Mouse (Mus musculus): ENCODE measurements around the gene Mmp24.
"Not testable (repeated sequence)": the region's sequence is repeated elsewhere in the genome, so short reads cannot be mapped to it uniquely, and the experiment has no call there.

The Mmp24 gene

GRCm38 (mm10) chr2:155814829-155815228, 39.7 kb downstream of the Mmp24 start:
- DNase-seq (ENCODE audit: inconsistent ontology term): no peak

- no peak for DNase-seq (ENCODE audit: inconsistent ontology term)
Observed at GRCm38 (mm10) chr2:155816179-155816578, 41.0 kb downstream of the Mmp24 start.

- DNase-seq (ENCODE audit: inconsistent ontology term): peak; percentile 42
Observed at GRCm38 (mm10) chr2:155817301-155818245, 42.4 kb downstream of the Mmp24 start.

GRCm38 (mm10) chr2:155818596-155819391, 43.7 kb downstream of the Mmp24 start:
- DNase-seq (ENCODE audit: inconsistent ontology term): peak; percentile 97

DNA sequence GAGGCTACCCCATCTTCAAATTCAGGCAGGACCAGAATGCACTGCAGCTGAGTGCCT, 44.1 kb downstream of the Mmp24 start, which contains the start of gene BC029722:
BC029722 (minus strand) TSS at position 35 of the 57 bp plus-strand sequence.
- DNase-seq (ENCODE audit: inconsistent ontology term): no peak

- DNase-seq (ENCODE audit: inconsistent ontology term): no peak
Observed at GRCm38 (mm10) chr2:155819449-155820251, 44.5 kb downstream of the Mmp24 start.

- DNase-seq (ENCODE audit: inconsistent ontology term): no peak
Observed at GRCm38 (mm10) chr2:155820779-155821178, 45.6 kb downstream of the Mmp24 start.

DNA sequence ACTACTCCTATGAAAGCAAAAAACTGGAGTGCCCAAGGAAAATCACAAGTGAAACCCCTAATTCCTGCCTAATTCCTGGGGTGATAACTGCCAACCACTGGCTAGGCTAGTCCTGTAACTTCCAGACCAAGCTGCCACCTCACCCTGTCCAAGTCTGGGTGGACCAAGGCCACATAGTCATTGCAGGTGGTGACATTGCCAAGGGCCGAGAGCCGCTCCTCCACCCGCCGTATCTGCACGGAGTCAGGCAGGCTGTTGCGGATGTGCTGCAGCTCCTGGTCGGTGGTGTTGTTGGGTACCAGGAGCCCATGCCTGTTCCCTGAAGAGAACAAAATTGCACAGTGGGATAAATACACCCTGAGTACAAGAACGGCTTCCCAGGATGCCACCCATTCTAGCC, 48.6 kb downstream of the Mmp24 start:
- no peak for DNase-seq (ENCODE audit: inconsistent ontology term)

GRCm38 (mm10) chr2:155825904-155826629, 50.9 kb downstream of the Mmp24 start:
- DNase-seq (ENCODE audit: inconsistent ontology term): peak; percentile 56

GRCm38 (mm10) chr2:155826630-155827424, 51.7 kb downstream of the Mmp24 start, which contains the start of gene Eif6:
Gene Eif6 (minus strand): TSS chr2:155826925.
- peak; percentile 95 for DNase-seq (ENCODE audit: inconsistent ontology term)

GRCm38 (mm10) chr2:155830841-155831240, 55.7 kb downstream of the Mmp24 start:
- DNase-seq (ENCODE audit: inconsistent ontology term): no peak

GRCm38 (mm10) chr2:155831302-155831701, 56.2 kb downstream of the Mmp24 start:
- no peak for DNase-seq (ENCODE audit: inconsistent ontology term)

GRCm38 (mm10) chr2:155832087-155832486, 56.9 kb downstream of the Mmp24 start:
- not testable (repeated sequence) for DNase-seq (ENCODE audit: inconsistent ontology term)

- DNase-seq (ENCODE audit: inconsistent ontology term): no peak
Observed at GRCm38 (mm10) chr2:155834732-155835131, 59.6 kb downstream of the Mmp24 start, which contains the start of gene Fam83c. Gene Fam83c (minus strand): TSS chr2:155834854.

DNA sequence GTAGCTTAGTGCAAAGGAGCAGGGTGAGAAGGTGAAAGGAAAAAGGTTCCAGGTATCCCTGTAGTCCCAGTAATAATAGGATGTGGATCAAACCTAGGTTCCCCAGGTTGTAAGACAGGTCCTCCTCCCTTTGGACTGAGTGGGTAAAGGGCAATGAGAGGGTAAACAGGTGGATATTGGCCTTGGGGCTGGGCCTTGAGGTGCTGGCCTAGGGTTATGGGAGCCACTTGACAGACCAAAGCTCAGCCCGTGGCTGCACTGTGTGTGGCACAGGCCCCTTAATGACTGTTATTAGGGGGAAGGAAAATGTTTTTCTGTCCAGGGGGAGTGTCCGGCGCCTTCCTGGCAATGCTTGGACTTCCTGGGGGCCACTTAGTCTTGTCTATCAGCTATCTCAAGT, 62.8 kb downstream of the Mmp24 start:
- no peak for DNase-seq (ENCODE audit: inconsistent ontology term)

GRCm38 (mm10) chr2:155838961-155839360, 63.8 kb downstream of the Mmp24 start:
- peak; percentile 7 for DNase-seq (ENCODE audit: inconsistent ontology term)

- no peak for DNase-seq (ENCODE audit: inconsistent ontology term)
Observed at GRCm38 (mm10) chr2:155846930-155847329, 71.8 kb downstream of the Mmp24 start.

GRCm38 (mm10) chr2:155848291-155848690, 73.1 kb downstream of the Mmp24 start:
- peak; percentile 62 for DNase-seq (ENCODE audit: inconsistent ontology term)

- DNase-seq (ENCODE audit: inconsistent ontology term): no peak
Observed at GRCm38 (mm10) chr2:155849464-155849863, 74.3 kb downstream of the Mmp24 start.

DNA sequence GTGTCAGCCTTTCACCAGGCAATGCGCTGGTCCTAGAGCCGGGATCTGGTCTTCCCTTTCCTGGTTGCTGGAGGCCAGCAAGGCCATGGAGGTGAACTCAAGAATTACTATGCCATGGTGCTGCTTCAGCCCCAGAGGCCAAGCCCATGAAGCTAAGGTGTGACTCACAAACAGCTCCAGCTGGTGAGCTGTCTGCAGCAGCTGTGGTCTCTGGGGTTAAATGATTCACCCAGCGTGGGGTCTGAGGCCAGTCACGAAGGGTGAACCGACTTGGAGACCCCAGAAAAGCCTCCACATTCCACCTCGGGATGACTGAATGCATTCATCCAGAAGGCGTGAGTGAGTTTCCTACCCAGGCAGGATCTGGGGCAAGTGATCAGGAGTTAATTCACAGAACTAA, 75.0 kb downstream of the Mmp24 start:
- DNase-seq (ENCODE audit: inconsistent ontology term): peak; percentile 61

DNA sequence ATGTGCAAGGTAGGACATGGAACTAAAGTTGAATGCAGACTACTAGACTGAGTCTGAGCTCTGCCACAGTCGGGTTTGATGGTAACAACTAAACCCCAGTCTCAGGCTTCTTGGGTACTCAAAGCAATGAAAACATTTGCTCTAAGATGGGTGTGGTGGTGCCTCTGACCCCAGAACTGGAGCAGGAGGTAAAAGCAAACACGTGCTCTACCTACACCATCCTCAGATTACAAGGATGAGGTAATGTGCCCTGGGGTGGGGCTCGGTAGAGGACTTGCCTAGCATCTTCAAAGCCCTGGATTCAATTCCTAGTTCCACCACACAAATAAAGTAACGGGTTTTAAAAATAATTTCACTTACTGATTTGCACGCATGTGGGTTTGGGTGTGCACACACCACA, 77.4 kb downstream of the Mmp24 start:
- DNase-seq (ENCODE audit: inconsistent ontology term): no peak
